In genomic region chr8:72366435-72366834, GRCm38 (mm10) we compare ENCODE assay signal across 11 mouse cellular contexts.
"Had no signal": no experiment of that assay in that cellular context is flagged by ENCODE, and none has a peak within 500 bp of the region (broad histone marks: within the 10 kb centered on the region; RNA-seq: fewer than 3 reads in every experiment).

No protein-coding gene starts in this region.

- H3K4me2 ChIP-seq: limb, embryonic 12.5 days; limb, embryonic 15.5 days; liver, embryonic 11.5 days; lung, embryonic 14.5 days; midbrain, embryonic 12.5 days; neural tube, embryonic 13.5 days; stomach, embryonic 15.5 days had no signal

- H3K27ac ChIP-seq: kidney, postnatal 0 days; limb, embryonic 12.5 days; liver, embryonic 14.5 days; midbrain, embryonic 12.5 days; neural tube, embryonic 13.5 days; stomach, embryonic 15.5 days had no signal

- H3K4me1 ChIP-seq: limb, embryonic 12.5 days; midbrain, embryonic 12.5 days; neural tube, embryonic 13.5 days; stomach, embryonic 15.5 days had no signal

- H3K9ac ChIP-seq: limb, embryonic 12.5 days; limb, embryonic 15.5 days; liver, embryonic 14.5 days; liver, postnatal 0 days; lung, embryonic 14.5 days; midbrain, embryonic 12.5 days; neural tube, embryonic 13.5 days; stomach, embryonic 15.5 days had no signal

- H3K4me3 ChIP-seq: limb, embryonic 12.5 days; limb, embryonic 15.5 days; midbrain, embryonic 12.5 days; myocyte; neural tube, embryonic 13.5 days; stomach, embryonic 15.5 days had no signal

- H3K27me3 ChIP-seq: limb, embryonic 12.5 days; limb, embryonic 15.5 days; midbrain, embryonic 12.5 days; neural tube, embryonic 13.5 days; stomach, embryonic 15.5 days had no signal

- H3K9me3 ChIP-seq: limb, embryonic 12.5 days; limb, embryonic 15.5 days; midbrain, embryonic 12.5 days; neural tube, embryonic 13.5 days; stomach, embryonic 15.5 days had no signal
